Mouse (Mus musculus) heart, postnatal 14 days (tissue): ENCODE results near the gene Kyat1. TPM values are rescaled to one million over a fixed set of nuclear protein-coding genes. Genes with fewer than 3 reads are reported as not detected.
"Not testable (repeated sequence)": the region's sequence is repeated elsewhere in the genome, so short reads cannot be mapped to it uniquely, and the experiment has no call there.

Experiments used
- DNase-seq, 2 experiments: peaks; one replicate each; pipeline ENCODE4 v3.0.0; 2021 to 2022
- intact Hi-C: fragments of 180-260 bp; cut with DNase I; formaldehyde crosslinking; loops from one replicate; pipeline ENCODE4 v1.15.1; 2025
- total RNA-seq, 2 experiments: library from RNA; stranded (reverse); gene quantifications; 2 replicates each; pipeline ENCODE4 v1.2.3; 2021

Kyat1 gene
- total RNA-seq, 2 experiments from 2014 or later, result 48.4 to 49.2 TPM

DNA sequence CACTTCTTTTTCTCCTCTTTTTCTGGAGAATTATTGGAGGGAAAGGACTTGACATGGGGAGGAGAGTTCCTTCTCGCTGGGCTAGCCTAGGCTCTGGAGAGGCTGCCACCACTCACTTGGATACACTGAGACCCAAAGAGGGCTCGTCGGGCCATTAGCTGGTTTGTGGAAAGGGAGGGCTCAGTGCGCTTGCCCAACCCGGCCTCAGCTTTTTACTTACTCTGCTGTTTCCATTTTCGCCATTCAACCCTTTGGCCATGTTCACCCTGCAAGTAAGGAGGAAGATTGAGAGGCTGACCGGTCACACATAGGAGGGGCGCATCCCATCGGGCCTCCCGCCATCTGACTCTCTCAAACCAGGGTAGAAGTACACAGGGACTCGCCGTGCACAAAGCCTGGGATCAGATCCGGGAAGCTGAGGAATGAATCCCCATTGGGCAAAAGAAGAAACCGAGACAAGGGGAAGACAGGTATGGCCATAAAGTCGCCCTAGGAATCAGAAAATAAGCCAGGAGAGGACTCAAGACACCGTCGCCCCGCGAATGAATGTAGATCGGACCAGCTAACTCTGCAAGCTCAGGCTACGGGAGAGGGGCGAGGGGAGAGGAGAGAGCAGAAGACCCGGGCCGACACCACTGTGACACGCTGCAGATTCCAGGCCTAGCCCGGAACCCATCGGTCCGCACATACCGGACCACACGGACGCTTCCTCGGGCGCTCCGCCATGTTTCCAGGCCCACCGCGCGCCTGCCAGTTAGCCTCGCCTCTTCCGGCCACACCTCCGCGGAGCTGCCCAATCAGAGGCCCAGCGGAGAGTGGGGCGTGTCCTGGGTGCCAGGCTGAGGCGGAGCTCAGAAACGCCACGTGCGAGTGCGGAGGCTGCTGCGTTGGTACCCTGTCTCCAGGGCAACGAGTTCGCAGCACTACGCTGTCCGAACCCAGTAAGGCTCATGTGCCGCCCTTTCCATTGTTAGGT, 27.7 kb downstream of the Kyat1 start, which contains the start of gene Spout1:
Gene Spout1, minus strand, starts transcription at position 760 of the 976 bp plus-strand sequence.
- DNase-seq, result peak; percentile 94 to 97
- intact Hi-C loops, result loop anchor here (2.0 kb wide), 2 partner anchors 29 to 61 kb away; no protein-coding TSS in a partner anchor

DNA sequence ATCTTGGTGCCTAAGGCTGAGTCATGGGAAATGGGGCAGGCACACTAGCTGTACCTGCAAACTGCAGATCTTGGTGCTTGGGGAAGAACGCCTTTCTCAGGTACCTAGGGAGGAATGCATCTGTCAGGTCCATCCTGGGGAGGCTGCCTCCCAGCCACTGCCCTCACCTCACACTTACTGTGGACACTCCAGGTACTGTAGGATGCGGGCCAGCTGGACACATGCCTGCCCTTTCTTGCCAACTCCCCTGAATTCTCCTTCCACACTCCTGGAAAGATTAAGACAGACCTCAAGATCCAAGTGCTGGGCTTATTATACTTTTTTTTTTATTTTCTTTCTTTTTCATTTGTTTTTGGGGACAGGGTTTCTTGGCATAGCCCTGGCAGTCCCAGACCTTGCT, 29.1 kb downstream of the Kyat1 start:
- intact Hi-C loops, result loop anchor here (2.0 kb wide), 1 partner anchor 30 kb away; no protein-coding TSS in a partner anchor
- DNase-seq, result no peak

DNA sequence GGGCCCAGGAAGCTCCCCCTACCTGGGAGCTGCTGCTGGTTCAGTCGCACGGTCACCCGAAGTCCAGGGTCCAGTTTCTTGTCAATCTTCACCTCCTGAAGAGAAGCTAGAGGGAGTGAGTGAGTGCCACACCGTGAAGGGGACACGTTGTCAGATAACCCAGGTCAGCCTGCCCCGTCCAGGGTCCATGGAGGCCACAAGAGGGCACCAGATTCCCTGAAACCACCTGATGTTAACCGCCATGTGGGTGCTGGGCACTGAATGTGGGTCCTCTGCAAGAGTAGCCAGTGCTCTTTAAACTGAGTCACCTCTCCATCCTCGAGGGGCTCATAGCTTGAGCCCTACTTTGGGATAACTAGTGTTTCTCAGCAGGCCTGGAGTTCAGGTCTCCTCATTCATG, 29.8 kb downstream of the Kyat1 start:
- intact Hi-C loops, result loop anchor here (2.0 kb wide), 2 partner anchors 31 to 93 kb away; no protein-coding TSS in a partner anchor
- no peak for DNase-seq

DNA sequence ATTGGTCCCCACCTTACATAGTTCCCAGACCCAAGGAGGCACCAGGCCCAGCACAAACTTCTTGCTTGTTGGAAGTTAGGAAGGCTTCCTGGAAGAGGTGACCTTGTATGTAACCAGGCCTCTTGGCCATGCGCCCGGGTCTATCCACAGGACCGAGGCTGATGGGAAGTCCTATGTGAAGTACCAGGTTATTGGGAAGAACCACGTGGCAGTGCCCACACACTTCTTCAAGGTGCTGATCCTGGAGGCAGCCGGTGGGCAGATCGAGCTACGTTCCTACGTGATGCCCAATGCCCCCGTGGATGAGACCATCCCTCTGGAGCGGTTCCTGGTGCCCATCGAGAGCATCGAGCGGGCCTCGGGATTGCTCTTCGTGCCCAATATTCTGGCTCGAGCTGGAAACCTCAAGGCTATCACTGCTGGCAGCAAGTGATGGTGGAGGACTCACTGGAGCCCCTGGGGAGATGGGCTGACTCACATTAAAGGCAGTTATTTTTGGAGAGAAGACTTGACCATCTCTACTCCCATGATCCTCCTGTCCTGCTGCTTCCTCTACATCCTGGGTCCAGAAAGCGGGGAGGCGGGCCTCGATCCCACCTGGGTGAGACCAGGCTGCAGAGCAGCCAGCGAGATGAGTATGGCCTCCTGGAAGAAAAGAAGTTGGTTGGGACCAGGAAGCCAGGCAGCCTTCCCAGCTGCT, 32.0 kb downstream of the Kyat1 start:
- intact Hi-C loops, result loop anchor here (2.0 kb wide), 1 partner anchor 95 kb away; no protein-coding TSS in a partner anchor
- DNase-seq, result no peak

DNA sequence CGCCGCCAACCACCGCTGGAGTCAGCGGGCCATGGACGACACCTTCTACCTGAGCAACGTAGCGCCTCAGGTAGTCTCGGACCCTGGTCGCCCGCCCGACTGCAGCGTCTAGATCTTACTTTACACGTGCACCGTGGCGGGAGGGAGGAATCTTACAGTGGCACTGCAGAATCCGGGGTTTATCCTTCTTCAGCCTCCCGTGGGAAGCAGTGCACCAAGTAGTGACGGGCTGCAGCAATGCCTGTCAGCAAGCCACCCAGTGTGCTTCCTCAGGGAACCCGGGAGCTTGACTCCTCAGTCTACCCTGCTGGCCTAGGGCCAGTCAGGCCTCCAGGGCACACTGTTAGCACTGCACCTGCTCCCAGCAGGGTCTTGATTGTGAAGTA, 33.7 kb downstream of the Kyat1 start:
- no peak for DNase-seq
- intact Hi-C loops, result no loop called here

DNA sequence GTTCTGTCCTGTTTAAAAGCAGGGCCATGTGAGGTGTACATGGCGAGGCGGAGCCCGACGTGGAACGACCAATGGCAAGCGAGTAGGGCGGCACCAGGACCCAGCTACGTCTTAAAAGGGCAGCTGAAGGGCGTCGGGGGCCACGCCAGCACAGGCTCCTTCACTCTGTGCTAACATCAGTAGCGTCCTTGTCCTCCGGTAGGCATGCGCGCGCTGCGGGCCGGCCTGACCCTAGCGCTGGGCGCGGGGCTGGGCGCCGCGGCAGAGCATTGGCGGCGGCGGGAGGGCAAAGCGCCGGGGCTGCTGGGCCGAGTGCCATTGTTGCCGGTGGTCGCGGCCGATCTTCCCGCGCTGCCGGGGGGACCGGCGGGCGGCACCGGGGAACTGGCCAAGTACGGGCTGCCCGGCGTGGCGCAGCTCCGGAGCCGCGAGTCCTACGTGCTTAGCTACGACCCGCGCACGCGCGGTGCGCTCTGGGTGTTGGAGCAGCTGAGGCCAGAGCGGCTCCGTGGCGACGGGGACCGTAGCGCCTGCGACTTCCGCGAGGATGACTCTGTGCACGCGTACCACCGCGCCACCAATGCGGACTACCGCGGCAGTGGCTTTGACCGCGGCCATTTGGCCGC, 34.2 kb downstream of the Kyat1 start, which contains the start of gene Endog:
Gene Endog, plus strand, starts transcription at position 123 of the 626 bp plus-strand sequence.
- peak; percentile 87 for DNase-seq
- intact Hi-C loops, result no loop called here

DNA sequence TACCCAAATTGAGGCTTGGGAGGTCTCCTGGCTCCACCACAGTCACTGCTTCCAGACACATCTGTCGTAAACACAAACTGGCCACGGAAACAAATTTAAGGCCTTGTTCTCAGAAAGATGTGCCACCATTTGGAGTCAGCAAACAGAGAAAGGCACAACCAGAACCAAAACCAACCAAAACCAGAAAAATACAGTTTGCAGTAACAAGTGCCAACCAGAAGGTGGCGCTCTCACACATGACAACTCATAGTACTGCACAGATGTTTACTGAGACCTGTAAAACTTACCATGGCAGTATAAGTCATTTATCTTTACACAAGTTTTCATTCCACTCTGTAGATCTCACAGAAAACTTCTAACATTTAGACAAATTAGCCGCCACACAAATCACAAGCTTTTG, 39.0 kb downstream of the Kyat1 start:
- DNase-seq, result no peak
- intact Hi-C loops, result no loop called here

DNA sequence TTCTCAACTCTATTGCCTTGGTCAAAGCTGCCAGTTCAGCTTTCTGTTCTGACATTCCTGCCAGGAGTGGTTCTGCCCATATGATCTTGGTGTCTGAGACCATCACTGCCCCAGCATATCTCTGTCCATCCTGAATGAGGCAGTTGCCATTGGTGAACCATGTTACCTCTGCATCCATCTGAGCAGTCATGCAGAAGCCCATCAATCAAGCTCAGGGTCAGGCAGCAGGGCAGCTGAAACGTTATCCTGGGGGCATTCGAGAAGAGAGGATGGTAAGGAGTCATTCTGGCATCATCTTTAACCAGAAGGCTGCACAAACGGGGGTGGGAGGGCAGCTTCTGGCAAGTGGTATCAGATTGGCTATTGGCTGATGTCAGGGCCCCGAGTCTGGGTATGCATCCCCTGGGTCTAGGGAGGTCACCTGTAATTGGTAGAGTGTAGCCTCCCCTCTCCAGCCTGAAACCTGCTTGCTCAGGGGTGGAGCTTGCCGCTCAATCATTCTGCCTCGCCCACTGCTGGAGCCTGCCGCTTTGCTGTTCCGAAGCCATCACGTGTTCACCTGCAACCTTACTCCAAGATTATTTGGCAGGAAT, 41.2 kb downstream of the Kyat1 start:
- no peak for DNase-seq
- intact Hi-C loops, result no loop called here

DNA sequence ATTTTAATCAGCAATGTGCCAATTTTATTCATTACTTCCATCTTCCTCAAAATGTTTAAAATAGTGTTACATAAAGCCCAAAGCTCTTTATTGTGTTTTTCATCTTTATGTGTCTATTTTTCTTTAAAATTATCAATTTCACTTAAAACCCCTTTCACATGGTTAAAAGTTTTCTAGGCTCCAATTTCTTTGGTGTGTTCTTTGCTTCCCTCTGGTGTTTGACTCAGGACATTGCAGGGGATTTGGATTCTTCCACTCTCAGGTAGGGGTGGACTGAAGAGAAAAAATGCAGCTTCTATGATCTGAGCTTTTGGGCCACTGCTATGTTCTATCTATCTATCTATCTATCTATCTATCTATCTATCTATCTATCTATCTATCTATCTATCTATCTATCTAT, 43.8 kb downstream of the Kyat1 start:
- intact Hi-C loops, result no loop called here
- peak in 1 of 2 experiments; percentile 42 for DNase-seq

DNA sequence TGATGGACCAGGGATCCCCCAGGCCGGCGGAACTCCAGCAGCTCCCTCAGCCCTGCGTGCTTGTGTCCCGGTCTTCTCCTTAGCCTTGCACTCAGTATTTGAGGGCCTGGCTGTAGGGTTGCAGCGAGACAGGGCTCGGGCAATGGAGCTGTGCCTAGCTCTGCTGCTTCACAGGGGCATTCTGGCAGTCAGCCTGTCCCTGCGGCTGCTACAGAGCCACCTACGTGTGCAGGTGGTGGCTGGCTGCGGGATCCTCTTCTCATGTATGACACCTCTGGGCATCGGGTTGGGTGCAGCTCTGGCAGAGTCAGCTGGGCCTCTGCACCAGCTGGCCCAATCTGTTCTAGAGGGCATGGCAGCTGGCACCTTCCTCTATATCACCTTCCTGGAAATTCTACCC, 45.8 kb downstream of the Kyat1 start:
- intact Hi-C loops, DNase-seq: not testable (repeated sequence)

DNA sequence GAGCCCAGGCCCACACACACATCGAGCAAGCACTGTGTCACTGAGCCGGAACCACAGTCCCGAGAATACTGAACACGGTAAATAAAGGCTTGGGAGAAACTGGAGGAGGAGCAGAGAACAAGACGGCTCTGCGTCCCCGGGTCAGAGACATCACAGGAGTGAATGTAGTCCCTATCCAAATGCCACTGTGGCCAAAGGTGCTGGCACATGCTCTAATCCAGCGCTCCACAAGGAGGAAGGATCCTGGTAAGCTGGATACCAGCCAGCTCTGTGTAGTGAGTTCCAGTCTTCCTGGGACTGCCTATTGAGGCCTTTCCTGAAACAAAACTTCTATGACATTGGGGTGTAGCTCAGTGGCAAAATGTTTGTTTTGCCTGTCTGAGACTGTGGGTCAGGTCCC, 53.0 kb downstream of the Kyat1 start:
- no peak for DNase-seq
- intact Hi-C loops, result no loop called here

DNA sequence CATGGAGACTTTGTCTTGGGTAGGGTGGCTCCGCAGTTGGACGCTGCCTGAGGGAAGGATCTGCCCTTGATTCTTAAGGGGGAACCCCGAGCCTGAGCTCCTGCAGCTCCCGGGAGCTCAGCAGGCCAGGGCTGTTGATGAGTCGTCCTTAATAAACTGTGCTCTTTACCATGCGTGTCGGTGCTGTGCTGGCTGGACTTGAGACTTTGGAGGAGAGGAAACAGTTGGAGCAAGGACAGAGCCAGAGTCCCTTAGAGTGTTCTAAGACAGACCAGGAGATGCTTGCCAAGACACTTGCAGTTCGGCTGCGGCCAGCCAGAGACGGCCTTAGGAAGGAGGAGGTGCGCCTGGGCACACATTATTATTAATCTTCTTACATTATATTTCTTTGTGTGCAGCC, 53.8 kb downstream of the Kyat1 start:
- no peak for DNase-seq
- intact Hi-C loops, result no loop called here

DNA sequence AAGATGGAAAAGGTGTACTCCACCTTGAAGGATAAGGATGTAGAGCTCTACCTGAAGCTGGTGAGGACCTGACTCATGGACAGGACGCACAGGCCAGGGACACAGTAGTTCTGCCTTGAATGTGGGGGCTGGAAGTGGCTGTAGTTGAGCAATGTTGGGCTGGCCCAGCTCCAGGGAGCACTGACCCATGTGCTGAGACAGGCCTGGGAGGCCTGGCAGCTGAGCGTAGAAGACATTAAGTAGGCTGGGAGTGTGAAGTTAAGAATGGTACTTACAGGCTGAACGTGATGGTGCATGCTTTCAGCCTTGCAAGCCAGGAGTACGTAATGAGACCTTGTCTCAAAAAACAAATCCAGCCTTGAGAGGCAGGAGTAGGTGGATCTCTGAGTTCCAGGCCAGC, 58.2 kb downstream of the Kyat1 start:
- peak; percentile 34 to 63 for DNase-seq

DNA sequence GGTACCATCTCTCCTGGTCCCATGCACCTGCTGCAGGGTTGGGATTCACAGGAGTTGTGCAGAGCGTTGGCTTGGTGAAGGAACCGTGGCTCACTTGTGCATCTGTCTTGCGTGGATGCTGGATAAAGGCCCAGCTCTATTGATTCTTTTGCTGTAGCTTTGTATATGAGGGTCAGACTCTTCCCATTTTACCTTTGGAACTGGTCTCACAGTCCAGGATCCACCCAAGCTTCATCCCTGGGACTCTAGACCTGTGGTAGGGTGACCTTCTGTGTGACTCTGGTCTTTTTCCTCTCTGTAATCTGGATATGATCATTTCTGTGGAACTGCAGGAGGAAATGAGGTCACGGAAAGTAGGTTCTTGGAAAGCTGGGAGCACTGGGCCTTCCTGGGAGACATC, 61.2 kb downstream of the Kyat1 start:
- no peak for DNase-seq
- intact Hi-C loops, result no loop called here

More for the DNA sequence above, 58.2 kb downstream of the Kyat1 start:
- intact Hi-C loops, result no loop called here

DNA sequence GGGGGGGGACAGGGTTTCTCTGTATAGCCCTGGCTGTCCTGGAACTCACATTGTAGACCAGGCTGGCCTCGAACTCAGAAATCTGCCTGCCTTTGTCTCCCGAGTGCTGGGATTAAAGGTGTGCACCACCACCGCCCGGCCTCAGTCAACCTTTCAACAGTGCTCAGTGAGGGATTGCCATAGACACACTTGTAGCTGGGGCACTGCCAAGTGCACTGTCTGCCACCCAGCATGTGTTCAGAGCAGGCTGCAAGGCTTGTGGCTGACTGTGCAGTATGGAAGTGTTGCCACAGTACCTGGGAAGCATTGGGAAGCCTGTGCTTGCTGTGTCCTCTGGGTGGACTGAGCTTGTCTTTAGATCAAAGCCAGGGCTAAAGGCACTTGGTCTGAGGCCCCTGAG, 65.6 kb downstream of the Kyat1 start:
- DNase-seq, intact Hi-C loops: not testable (repeated sequence)

DNA sequence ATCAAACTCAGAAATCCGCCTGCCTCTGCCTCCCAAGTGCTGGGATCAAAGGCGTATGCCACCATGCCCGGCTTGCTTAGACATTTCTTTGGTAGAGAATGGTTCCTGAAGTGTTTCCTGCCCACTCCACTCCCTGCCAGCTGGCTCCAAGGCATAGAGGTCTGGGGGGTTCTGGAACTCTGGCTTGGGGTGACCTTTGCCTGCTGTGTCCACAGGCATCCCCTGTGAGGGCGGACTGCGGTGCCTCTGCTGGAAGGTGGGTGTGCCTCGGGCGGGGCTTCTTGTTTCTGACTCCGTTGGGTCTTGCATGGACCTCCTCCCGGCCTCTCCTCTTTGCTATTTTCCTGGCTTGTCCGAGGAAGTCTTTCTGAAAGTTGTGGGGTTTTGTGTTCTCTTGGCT, 69.2 kb downstream of the Kyat1 start:
- no peak for DNase-seq
- intact Hi-C loops, result no loop called here
